Mouse (Mus musculus) testis, adult 2 months (tissue): ENCODE data around the gene Bfar.

Experiments used
- CTCF ChIP-seq: fragments of 200-500 bp; IDR thresholded peaks from 2 replicates; pipeline ENCODE4 v1.5.1; 2012; ENCODE audit warnings: low read depth, mild to moderate bottlenecking, inconsistent platforms, low read length, moderate library complexity; ENCODE audit not compliant: control insufficient read depth, insufficient read depth, insufficient replicate concordance
- POLR2A ChIP-seq: fragments of 200-500 bp; IDR thresholded peaks from 2 replicates; pipeline ENCODE4 v1.6.1; 2012; ENCODE audit warnings: low read depth, mild to moderate bottlenecking, inconsistent platforms, low read length, moderate library complexity; ENCODE audit not compliant: control insufficient read depth

GRCm38 (mm10) chr16:13678601-13679319 is 7.1 kb downstream of the Bfar start:
- no peak for TF ChIP-seq POLR2A
- TF ChIP-seq CTCF, result no peak
